In the genomic region with DNA sequence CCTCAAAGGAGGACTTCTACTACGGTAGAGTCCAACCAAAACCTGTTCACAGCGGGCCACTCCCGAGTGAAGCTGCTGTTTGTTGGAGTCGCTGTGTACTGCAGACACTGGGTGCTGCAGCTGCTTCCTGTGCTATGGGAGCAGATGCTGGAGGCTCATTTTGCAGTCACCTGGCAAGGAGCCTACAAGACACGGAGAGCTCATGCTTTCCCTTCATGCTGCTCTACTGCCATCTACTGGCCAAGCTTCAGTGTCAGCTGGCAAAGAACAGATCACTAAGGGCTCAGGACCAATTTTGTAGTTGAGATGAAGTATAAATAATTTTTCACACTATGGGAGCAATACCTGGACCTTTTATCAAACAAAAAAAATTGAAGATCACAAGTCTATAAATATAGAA, we compare ENCODE assay signal across 8 mouse cellular contexts. TPM values are rescaled to one million over a fixed set of nuclear protein-coding genes. Genes with fewer than 3 reads are reported as not detected.
DNase-seq lines count a peak whose midpoint lies in the region; ATAC-seq and TF ChIP-seq lines count a peak whose summit lies in the region.
"Not testable (repeated sequence)": the region's sequence is repeated elsewhere in the genome, so short reads cannot be mapped to it uniquely, and the experiment has no call there.

No protein-coding gene starts in this region.

- intact Hi-C loops in left cerebral cortex, adult 2 months (cut with DNase I): not testable (repeated sequence)

- TF ChIP-seq CTCF in cortical plate, adult 2 months (IDR thresholded peaks at IDR 0.05; ENCODE audit: extremely low read depth, insufficient read depth, low read length): peak; percentile 59
- TF ChIP-seq CTCF in left cerebral cortex, adult 2 months (IDR thresholded peaks at IDR 0.05): peak; percentile 82

- DNase-seq in T-cell, adult 2 months (ENCODE audit: low spot score): peak; percentile 82
- peak; percentile 88 for DNase-seq in gastrocnemius, adult 8-10 months (ENCODE audit: low spot score in 2 of 2)
- DNase-seq in left cerebral cortex, adult 2 months (ENCODE audit: extremely low spot score in 1 of 2, low spot score in 2 of 2): peak; percentile 81 to 86
- peak; percentile 95 for DNase-seq in lung, postnatal 36 days
- peak; percentile 91 for DNase-seq in right cerebral cortex, adult 18-20 months
- DNase-seq in thymus, postnatal 4 days: peak; percentile 88

- ATAC-seq in inflammation-experienced regulatory T-cells, adult 6 months: peak; percentile 76

- not testable (repeated sequence) for H3K27ac ChIP-seq in cortical plate, adult 2 months (ENCODE audit: insufficient read depth, low read length); left cerebral cortex, adult 2 months

- TF ChIP-seq POLR2A in cortical plate, adult 2 months (IDR thresholded peaks at IDR 0.05; ENCODE audit: extremely low read depth, insufficient read depth, low read length): not testable (repeated sequence)

- H3K4me3 ChIP-seq in cortical plate, adult 2 months (ENCODE audit: insufficient read depth, low read length); left cerebral cortex, adult 2 months: not testable (repeated sequence)

- H3K4me1 ChIP-seq in cortical plate, adult 2 months (ENCODE audit: control insufficient read depth, insufficient read depth, low read length): not testable (repeated sequence)

RNA-seq across cellular contexts. Expression of gene Trim26, which starts 10.9 kb away (rescaled TPM):
- polyA plus RNA-seq in cortical plate, adult 2 months (2012; rRNA removed): 18.6 and 19.2 TPM in 2 replicates
- 10 to 100 TPM; 17.3 to 19.3 (median 18.6) TPM for total RNA-seq in gastrocnemius, adult 8-10 months (2022)
- polyA plus RNA-seq in inflammation-experienced regulatory T-cells, adult 6 months (2017; shearing (Covaris generic)): 10 to 100 TPM; 59.1 to 61.1 (median 60.5) TPM
- total RNA-seq in left cerebral cortex, adult 2 months (2021): 10 to 100 TPM; 18.6 to 22.7 TPM

RNA-seq across cellular contexts. Expression of gene H2-M10.6, which starts 14.0 kb away (rescaled TPM):
- polyA plus RNA-seq in cortical plate, adult 2 months (2012; rRNA removed): not detected in 2 replicates
- total RNA-seq in gastrocnemius, adult 8-10 months (2022): not detected
- not detected for polyA plus RNA-seq in inflammation-experienced regulatory T-cells, adult 6 months (2017; shearing (Covaris generic))
- not detected for total RNA-seq in left cerebral cortex, adult 2 months (2021)

RNA-seq across cellular contexts. Expression of gene Trim15, which starts 41.0 kb away (rescaled TPM):
- not detected in 2 replicates for polyA plus RNA-seq in cortical plate, adult 2 months (2012; rRNA removed)
- not detected for total RNA-seq in gastrocnemius, adult 8-10 months (2022)
- under 1 TPM; 0.32 to 0.47 (median 0.33) TPM for polyA plus RNA-seq in inflammation-experienced regulatory T-cells, adult 6 months (2017; shearing (Covaris generic))
- not detected for total RNA-seq in left cerebral cortex, adult 2 months (2021)

RNA-seq across cellular contexts. Expression of gene Trim10, which starts 43.4 kb away (rescaled TPM):
- polyA plus RNA-seq in cortical plate, adult 2 months (2012; rRNA removed): not detected in 2 replicates
- total RNA-seq in gastrocnemius, adult 8-10 months (2022): not detected
- polyA plus RNA-seq in inflammation-experienced regulatory T-cells, adult 6 months (2017; shearing (Covaris generic)): not detected
- not detected for total RNA-seq in left cerebral cortex, adult 2 months (2021)

RNA-seq across cellular contexts. Expression of gene H2-M10.5, which starts 53.3 kb away (rescaled TPM):
- polyA plus RNA-seq in cortical plate, adult 2 months (2012; rRNA removed): not detected in 2 replicates
- total RNA-seq in gastrocnemius, adult 8-10 months (2022): not detected
- not detected for polyA plus RNA-seq in inflammation-experienced regulatory T-cells, adult 6 months (2017; shearing (Covaris generic))
- total RNA-seq in left cerebral cortex, adult 2 months (2021): not detected
